Mouse (Mus musculus): ENCODE data around the gene Ptprd. TPM values are rescaled to one million over a fixed set of nuclear protein-coding genes. Genes with fewer than 3 reads are reported as not detected.
"Not testable (repeated sequence)": the region's sequence is repeated elsewhere in the genome, so short reads cannot be mapped to it uniquely, and the experiment has no call there.

Gene Ptprd
- total and polyA plus RNA-seq, 3 experiments: not detected

DNA sequence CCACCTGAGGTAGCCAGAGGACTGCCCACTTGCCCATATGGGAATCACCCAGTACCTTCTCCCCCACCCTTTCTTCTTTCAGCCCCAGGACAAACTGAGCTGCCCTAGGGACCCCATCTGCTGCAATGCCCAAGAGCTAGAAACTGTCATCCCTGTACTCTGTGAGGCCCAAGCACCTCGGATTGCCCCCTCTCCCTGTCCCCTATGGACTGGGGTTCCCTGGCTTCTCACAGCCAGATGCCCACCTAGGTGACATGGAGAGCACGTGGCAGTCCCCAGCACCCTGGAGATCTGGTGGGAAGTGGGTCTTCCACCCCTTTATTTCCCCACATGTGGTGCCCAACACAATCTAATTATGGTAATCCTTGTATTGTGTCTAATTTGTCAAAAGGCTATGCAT lies 331.5 kb downstream of the Ptprd start:
- Histone ChIP-seq H3K79me2 (ENCODE audit: control insufficient read depth, insufficient read depth, low read length, poor library complexity) (no peaks in the 10 kb centered on the region), H3K4me3 (ENCODE audit: control insufficient read depth in 1 of 2, insufficient read depth in 1 of 2, low read depth in 2 of 2, low read length in 2 of 2) (no peak overlapping the region), H3K36me3 (ENCODE audit: control insufficient read depth in 1 of 2, insufficient read depth in 2 of 2, low read length in 2 of 2) (no peaks in the 10 kb centered on the region), H3K9me3 (replicated peaks; ENCODE audit: insufficient read depth, low read length) (no peaks in the 10 kb centered on the region), H3K9ac (ENCODE audit: control insufficient read depth, low read depth, low read length, poor library complexity, severe bottlenecking) (no peak overlapping the region), H3K27ac (ENCODE audit: control insufficient read depth, low read depth, low read length) (no peak overlapping the region), H3K4me1 (ENCODE audit: control insufficient read depth in 1 of 2, insufficient read depth in 2 of 2, low read length in 2 of 2) (no peaks in the 10 kb centered on the region), H3K27me3 (ENCODE audit: control insufficient read depth in 1 of 2, insufficient read depth in 2 of 2, low read length in 2 of 2) (no peaks in the 10 kb centered on the region)
- no peak for DNase-seq (ENCODE audit: low read depth, low spot score)
- TF ChIP-seq NELFE (IDR thresholded peaks at IDR 0.05; ENCODE audit: low read depth, low read length): no peak
- TF ChIP-seq MAZ (IDR thresholded peaks at IDR 0.05; ENCODE audit: low read depth, low read length): no peak
- no peak for TF ChIP-seq MYB (IDR thresholded peaks at IDR 0.05; ENCODE audit: low read depth, low read length)
- no peak for TF ChIP-seq POLR2AphosphoS5 (IDR thresholded peaks at IDR 0.05; ENCODE audit: borderline replicate concordance, low read depth, low read length)
- no peak for TF ChIP-seq CHD1 (IDR thresholded peaks at IDR 0.05; ENCODE audit: low read depth, low read length)
- TF ChIP-seq EP300 (IDR thresholded peaks at IDR 0.05; ENCODE audit: low read depth in 1 of 2, low read length in 2 of 2): no peak
- no peak for TF ChIP-seq GABPA (IDR thresholded peaks at IDR 0.05; ENCODE audit: low read depth, low read length)
- no peak for TF ChIP-seq RCOR1 (IDR thresholded peaks at IDR 0.05; ENCODE audit: low read depth, low read length)
- TF ChIP-seq MAFK (IDR thresholded peaks at IDR 0.05; ENCODE audit: borderline replicate concordance, low read depth, low read length): no peak
- no peak for TF ChIP-seq GATA1 (IDR thresholded peaks at IDR 0.05; ENCODE audit: low read depth, low read length)
- TF ChIP-seq ZMIZ1 (IDR thresholded peaks at IDR 0.05; ENCODE audit: low read depth, low read length): no peak
- TF ChIP-seq TAL1 (IDR thresholded peaks at IDR 0.05; ENCODE audit: low read length): no peak

DNA sequence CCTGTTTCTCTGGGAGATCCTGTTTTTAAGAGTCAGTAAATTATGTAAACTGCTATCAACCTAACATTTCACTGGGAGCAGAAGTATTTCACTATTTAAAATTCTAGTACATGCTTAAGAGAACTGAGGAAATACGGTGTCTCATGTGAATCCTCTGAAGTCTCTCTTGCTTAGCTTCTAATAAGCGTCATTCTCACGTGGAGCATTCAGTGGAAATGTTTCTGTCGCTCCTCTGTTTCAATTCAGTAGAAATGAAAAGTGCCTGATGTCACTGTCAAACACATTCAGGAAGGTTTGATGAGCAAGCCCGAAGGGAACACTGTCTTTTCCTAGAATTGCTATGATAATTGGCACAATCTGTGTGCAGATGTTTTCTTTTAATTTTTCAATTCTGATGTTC lies 350.5 kb downstream of the Ptprd start:
- no peak for DNase-seq (ENCODE audit: low read depth, low spot score)
- no peaks in the 10 kb centered on the region for H3K79me2 ChIP-seq (ENCODE audit: control insufficient read depth, insufficient read depth, low read length, poor library complexity)
- no peaks in the 10 kb centered on the region for H3K27me3 ChIP-seq (ENCODE audit: control insufficient read depth in 1 of 2, insufficient read depth in 2 of 2, low read length in 2 of 2)

GRCm38 (mm10) chr4:77797391-77797790 lies 414.4 kb downstream of the Ptprd start:
- not testable (repeated sequence) for H3K36me3 ChIP-seq (ENCODE audit: control insufficient read depth in 1 of 2, insufficient read depth in 2 of 2, low read length in 2 of 2); H3K4me1 ChIP-seq (ENCODE audit: control insufficient read depth in 1 of 2, insufficient read depth in 2 of 2, low read length in 2 of 2); H3K27me3 ChIP-seq (ENCODE audit: control insufficient read depth in 1 of 2, insufficient read depth in 2 of 2, low read length in 2 of 2); H3K27ac ChIP-seq (ENCODE audit: control insufficient read depth, low read depth, low read length); DNase-seq (ENCODE audit: low read depth, low spot score); H3K79me2 ChIP-seq (ENCODE audit: control insufficient read depth, insufficient read depth, low read length, poor library complexity); H3K9ac ChIP-seq (ENCODE audit: control insufficient read depth, low read depth, low read length, poor library complexity, severe bottlenecking); H3K4me3 ChIP-seq (ENCODE audit: control insufficient read depth in 1 of 2, insufficient read depth in 1 of 2, low read depth in 2 of 2, low read length in 2 of 2); H3K9me3 ChIP-seq (replicated peaks; ENCODE audit: insufficient read depth, low read length)

More for the DNA sequence above, 350.5 kb downstream of the Ptprd start:
- no peaks in the 10 kb centered on the region for H3K4me1 ChIP-seq (ENCODE audit: control insufficient read depth in 1 of 2, insufficient read depth in 2 of 2, low read length in 2 of 2)
- no peak for TF ChIP-seq ZNF384 (IDR thresholded peaks at IDR 0.05; ENCODE audit: low read depth, low read length)
- TF ChIP-seq SMC3 (IDR thresholded peaks at IDR 0.05; ENCODE audit: low read depth, low read length): no peak
- no peaks in the 10 kb centered on the region for H3K9me3 ChIP-seq (replicated peaks; ENCODE audit: insufficient read depth, low read length)
- no peak overlapping the region for H3K9ac ChIP-seq (ENCODE audit: control insufficient read depth, low read depth, low read length, poor library complexity, severe bottlenecking)
- H3K4me3 ChIP-seq (ENCODE audit: control insufficient read depth in 1 of 2, insufficient read depth in 1 of 2, low read depth in 2 of 2, low read length in 2 of 2): no peak overlapping the region
- no peak overlapping the region for H3K27ac ChIP-seq (ENCODE audit: control insufficient read depth, low read depth, low read length)
- H3K36me3 ChIP-seq (ENCODE audit: control insufficient read depth in 1 of 2, insufficient read depth in 2 of 2, low read length in 2 of 2): no peaks in the 10 kb centered on the region

Measured in MEL (cell line).